Mouse (Mus musculus) lung, embryonic 14.5 days (tissue): ENCODE measurements at regions not wholly inside any gene's neighbourhood (a gene's known extent, or its start where the extent isn't known, plus 50 kb on each side); places are given as distances from the start of the nearest gene placed in this dataset.

Experiments
- ATAC-seq: fragments of 200-750 bp; cut with Nextera tagmentation; 2 replicates; pipeline ENCODE4 v1.8.0; 2017; ENCODE audit warnings: mild to moderate bottlenecking, moderate TSS enrichment, moderate library complexity; ENCODE audit not compliant: insufficient read depth
- DNase-seq: peaks from one replicate; pipeline ENCODE4 v3.0.0-alpha.2; 2015
- H3K27ac ChIP-seq: fragments of 300-500 bp; sonication (generic); 2 replicates; pipeline ENCODE4 v1.5.1; 2014; ENCODE audit warnings: low read depth, mild to moderate bottlenecking, moderate library complexity
- H3K27me3 ChIP-seq: fragments of 300-500 bp; sonication (generic); 2 replicates; pipeline ENCODE4 v1.6.1; 2014; ENCODE audit warnings: low read length, control low read depth; ENCODE audit not compliant: insufficient read depth
- H3K36me3 ChIP-seq: fragments of 300-500 bp; sonication (generic); 2 replicates; pipeline ENCODE4 v1.6.1; 2014; ENCODE audit warnings: control low read depth; ENCODE audit not compliant: insufficient read depth
- H3K4me1 ChIP-seq: fragments of 300-500 bp; sonication (generic); 2 replicates; pipeline ENCODE4 v1.6.1; 2014; ENCODE audit warnings: antibody characterized with exemption, control low read depth; ENCODE audit not compliant: insufficient read depth
- H3K4me2 ChIP-seq: fragments of 300-500 bp; sonication (generic); 2 replicates; pipeline ENCODE4 v1.6.1; 2014; ENCODE audit warnings: mild to moderate bottlenecking
- H3K4me3 ChIP-seq: fragments of 300-500 bp; sonication (generic); 2 replicates; pipeline ENCODE4 v1.5.1; 2014; ENCODE audit warnings: low read depth, low read length
- H3K9ac ChIP-seq: fragments of 300-500 bp; sonication (generic); 2 replicates; pipeline ENCODE4 v1.6.1; 2014
- H3K9me3 ChIP-seq: fragments of 300-500 bp; sonication (generic); 2 replicates; pipeline ENCODE4 v1.6.1; 2016; ENCODE audit warnings: low read depth, low read length, control low read depth
- CTCF ChIP-seq: IDR thresholded peaks from 2 replicates; pipeline ENCODE4 v1.5.1; 2016; ENCODE audit warnings: antibody characterized with exemption, low read depth
- WGBS: fragments of 180-500 bp; shearing (Covaris S2); extraction: QIAGEN DNeasy Blood & Tissue Kit; methylation state at CpG from one replicate; pipeline ENCODE4 v1.1.7; 2014; 5-methylcytosine and 5-hydroxymethylcytosine counted together

- H3K4me1 ChIP-seq: no peaks in the 10 kb centered on the region
- H3K9me3 ChIP-seq: no peaks in the 10 kb centered on the region
- H3K9ac ChIP-seq: no peak overlapping the region
- H3K4me2 ChIP-seq: no peak overlapping the region
- TF ChIP-seq CTCF: no peak
- no peak overlapping the region for H3K4me3 ChIP-seq
- 87% methylated on average over 10 of the region's 10 CpGs for WGBS
- no peak overlapping the region for H3K27ac ChIP-seq
- no peaks in the 10 kb centered on the region for H3K36me3 ChIP-seq
- no peaks in the 10 kb centered on the region; the same call in 1 of the 2 replicates for H3K27me3 ChIP-seq
- DNase-seq (no peak), ATAC-seq (peak; percentile 44; the same call in 1 of the 2 replicates)
Measured at GRCm38 (mm10) chr4:142641069-142641468, 401.9 kb upstream of the Kazn start.

GRCm38 (mm10) chr4:142639340-142639733, 400.1 kb upstream of the Kazn start:
- Histone ChIP-seq H3K9ac (no peak overlapping the region), H3K4me2 (no peak overlapping the region), H3K9me3 (no peaks in the 10 kb centered on the region), H3K4me1 (0 out of 2 replicates have a peak, but pooled peaks cover 2% of the 10 kb centered on the region), H3K27ac (no peak overlapping the region), H3K27me3 (no peaks in the 10 kb centered on the region), H3K36me3 (no peaks in the 10 kb centered on the region), H3K4me3 (no peak overlapping the region)
- DNase-seq (no peak), ATAC-seq (no peak)
- 77% methylated on average over 9 of the region's 9 CpGs for WGBS
- no peak for TF ChIP-seq CTCF

- Histone ChIP-seq H3K9me3 (no peaks in the 10 kb centered on the region), H3K36me3 (no peaks in the 10 kb centered on the region), H3K4me3 (no peak overlapping the region), H3K9ac (no peak overlapping the region), H3K27me3 (no peaks in the 10 kb centered on the region), H3K27ac (no peak overlapping the region), H3K4me2 (no peak overlapping the region), H3K4me1 (0 out of 2 replicates have a peak, but pooled peaks cover 5% of the 10 kb centered on the region)
- ATAC-seq (no peak), DNase-seq (peak; percentile 34)
- 31% methylated on average over 13 of the region's 13 CpGs for WGBS
- TF ChIP-seq CTCF: no peak
Measured at GRCm38 (mm10) chr4:142638733-142639339, 399.6 kb upstream of the Kazn start.

GRCm38 (mm10) chr4:142638057-142638456, 398.9 kb upstream of the Kazn start:
- DNase-seq (no peak), ATAC-seq (no peak)
- Histone ChIP-seq H3K9me3 (no peaks in the 10 kb centered on the region), H3K36me3 (no peaks in the 10 kb centered on the region), H3K4me3 (no peak overlapping the region), H3K4me1 (0 out of 2 replicates have a peak, but pooled peaks cover 5% of the 10 kb centered on the region), H3K9ac (no peak overlapping the region), H3K27ac (no peak overlapping the region), H3K27me3 (no peaks in the 10 kb centered on the region), H3K4me2 (no peak overlapping the region)
- 76% methylated on average over 4 of the region's 4 CpGs for WGBS
- TF ChIP-seq CTCF: peak; percentile 50

GRCm38 (mm10) chr4:142634398-142634797, 395.2 kb upstream of the Kazn start:
- H3K9me3 ChIP-seq: no peaks in the 10 kb centered on the region
- H3K4me1 ChIP-seq: 0 out of 2 replicates have a peak, but pooled peaks cover 5% of the 10 kb centered on the region
- H3K9ac ChIP-seq: no peak overlapping the region
- WGBS: 25% methylated on average over 8 of the region's 8 CpGs
- no peak for TF ChIP-seq CTCF
- peak; percentile 33 for DNase-seq
- H3K27ac ChIP-seq: no peak overlapping the region
- H3K36me3 ChIP-seq: no peaks in the 10 kb centered on the region
- no peak for ATAC-seq
- no peak overlapping the region for H3K4me2 ChIP-seq
- no peaks in the 10 kb centered on the region for H3K27me3 ChIP-seq
- no peak overlapping the region for H3K4me3 ChIP-seq

GRCm38 (mm10) chr4:142633667-142634350, 394.6 kb upstream of the Kazn start:
- no peak overlapping the region for H3K9ac ChIP-seq
- no peak for ATAC-seq
- no peaks in the 10 kb centered on the region for H3K9me3 ChIP-seq
- 0 out of 2 replicates have a peak, but pooled peaks cover 5% of the 10 kb centered on the region for H3K4me1 ChIP-seq
- H3K4me2 ChIP-seq: no peak overlapping the region
- H3K4me3 ChIP-seq: no peak overlapping the region
- 62% methylated on average over 13 of the region's 13 CpGs for WGBS
- peak; percentile 35 for DNase-seq
- H3K36me3 ChIP-seq: no peaks in the 10 kb centered on the region
- H3K27ac ChIP-seq: no peak overlapping the region
- H3K27me3 ChIP-seq: no peaks in the 10 kb centered on the region
- no peak for TF ChIP-seq CTCF

- DNase-seq (peak; percentile 48), ATAC-seq (peak; percentile 48; the same call in 1 of the 2 replicates)
- Histone ChIP-seq H3K27ac (no peak overlapping the region), H3K4me2 (no peak overlapping the region), H3K4me1 (peaks cover 7% of the 10 kb centered on the region; the same call in 1 of the 2 replicates), H3K9me3 (no peaks in the 10 kb centered on the region), H3K27me3 (no peaks in the 10 kb centered on the region), H3K4me3 (no peak overlapping the region), H3K9ac (no peak overlapping the region), H3K36me3 (no peaks in the 10 kb centered on the region)
- WGBS: 50% methylated on average over 8 of the region's 8 CpGs
- no peak for TF ChIP-seq CTCF
Measured at GRCm38 (mm10) chr4:142626503-142627194, 387.4 kb upstream of the Kazn start.
